Mouse (Mus musculus): ENCODE data around the gene Plod2.

Plod2 gene

GRCm38 (mm10) chr9:92541977-92542561, at the start of gene Plod2:
TSS of gene Plod2 (plus strand) at chr9:92542223.
- peak; percentile 66 for DNase-seq (ENCODE audit: low spot score)

- peak; percentile 86 for DNase-seq (ENCODE audit: low spot score)
Measured at GRCm38 (mm10) chr9:92499710-92500410, 42.2 kb upstream of the Plod2 start.

GRCm38 (mm10) chr9:92504256-92504655, 37.8 kb upstream of the Plod2 start:
- DNase-seq (ENCODE audit: low spot score) = no peak

GRCm38 (mm10) chr9:92504889-92505288, 37.1 kb upstream of the Plod2 start:
- DNase-seq (ENCODE audit: low spot score) = no peak

- no peak for DNase-seq (ENCODE audit: low spot score)
Measured at GRCm38 (mm10) chr9:92511696-92512095, 30.3 kb upstream of the Plod2 start.

GRCm38 (mm10) chr9:92517036-92517435, 25.0 kb upstream of the Plod2 start:
- no peak for DNase-seq (ENCODE audit: low spot score)

GRCm38 (mm10) chr9:92520751-92521150, 21.3 kb upstream of the Plod2 start:
- no peak for DNase-seq (ENCODE audit: low spot score)

- no peak for DNase-seq (ENCODE audit: low spot score)
Measured at GRCm38 (mm10) chr9:92524506-92524905, 17.5 kb upstream of the Plod2 start.

GRCm38 (mm10) chr9:92530055-92530454, 12.0 kb upstream of the Plod2 start:
- DNase-seq (ENCODE audit: low spot score) = no peak

GRCm38 (mm10) chr9:92537735-92538134, 4.3 kb upstream of the Plod2 start:
- DNase-seq (ENCODE audit: low spot score) = no peak

- DNase-seq (ENCODE audit: low spot score) = no peak
Measured at GRCm38 (mm10) chr9:92538216-92538615, 3.8 kb upstream of the Plod2 start.

- peak; percentile 27 for DNase-seq (ENCODE audit: low spot score)
Measured at GRCm38 (mm10) chr9:92542591-92543416, 781 bp downstream of the Plod2 start.

- DNase-seq (ENCODE audit: low spot score) = no peak
Measured at GRCm38 (mm10) chr9:92544146-92544545, 2.1 kb downstream of the Plod2 start.

- DNase-seq (ENCODE audit: low spot score) = no peak
Measured at GRCm38 (mm10) chr9:92545021-92545420, 3.0 kb downstream of the Plod2 start.

GRCm38 (mm10) chr9:92546446-92546845, 4.4 kb downstream of the Plod2 start:
- no peak for DNase-seq (ENCODE audit: low spot score)

- DNase-seq (ENCODE audit: low spot score) = no peak
Measured at GRCm38 (mm10) chr9:92547106-92547505, 5.1 kb downstream of the Plod2 start.

- DNase-seq (ENCODE audit: low spot score) = no peak
Measured at GRCm38 (mm10) chr9:92547821-92548220, 5.8 kb downstream of the Plod2 start.

GRCm38 (mm10) chr9:92548603-92549002, 6.6 kb downstream of the Plod2 start:
- DNase-seq (ENCODE audit: low spot score) = no peak

GRCm38 (mm10) chr9:92549811-92550490, 7.9 kb downstream of the Plod2 start:
- DNase-seq (ENCODE audit: low spot score) = no peak

- no peak for DNase-seq (ENCODE audit: low spot score)
Measured at GRCm38 (mm10) chr9:92550981-92551380, 9.0 kb downstream of the Plod2 start.

- no peak for DNase-seq (ENCODE audit: low spot score)
Measured at GRCm38 (mm10) chr9:92551666-92552065, 9.6 kb downstream of the Plod2 start.

GRCm38 (mm10) chr9:92552691-92553090, 10.7 kb downstream of the Plod2 start:
- no peak for DNase-seq (ENCODE audit: low spot score)

Measured in ovary, postnatal 10 days (tissue).